ENCODE assay signal across 7 mouse cellular contexts in the genomic region with DNA sequence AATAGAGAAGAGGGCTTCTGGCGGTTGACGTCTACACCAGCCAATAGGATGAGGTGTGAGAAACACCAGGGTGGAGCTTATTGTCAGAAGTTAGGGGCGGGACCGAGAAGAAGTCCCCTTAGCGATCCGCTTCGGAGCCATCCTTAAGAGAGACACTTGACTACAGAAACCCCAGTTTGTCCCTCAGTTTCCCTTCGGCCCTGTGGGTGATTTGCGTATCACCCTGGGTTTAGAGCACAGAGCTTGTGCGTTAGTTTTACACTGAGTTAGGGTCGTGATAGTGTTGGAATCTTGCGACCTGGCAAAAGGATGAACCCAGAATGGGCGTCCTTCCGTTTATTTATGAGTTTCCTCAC. TPM values are rescaled to one million over a fixed set of nuclear protein-coding genes. Genes with fewer than 3 reads are reported as not detected.
DNase-seq lines count a peak whose midpoint lies in the region; ATAC-seq and TF ChIP-seq lines count a peak whose summit lies in the region.

No protein-coding gene starts in this region.

- peak overlapping the region; percentile 95 for H3K27ac ChIP-seq in lung, postnatal 0 days (ENCODE audit: low read length)
- H3K27ac ChIP-seq in forebrain, embryonic 12.5 days = peak overlapping the region; percentile 100
- H3K27ac ChIP-seq in limb, embryonic 14.5 days (replicated peaks; ENCODE audit: low read depth, low read length) = peak overlapping the region; percentile 27
- H3K27ac ChIP-seq in stomach, embryonic 15.5 days = peak overlapping the region; percentile 82

- no peak for ATAC-seq in lung, postnatal 0 days
- no peak for ATAC-seq in forebrain, embryonic 12.5 days (ENCODE audit: low FRiP score)
- ATAC-seq in limb, embryonic 14.5 days (ENCODE audit: low FRiP score, low read depth) = no peak
- no peak for ATAC-seq in stomach, embryonic 15.5 days (ENCODE audit: insufficient read depth, low FRiP score, low read depth)

- peak overlapping the region; percentile 49 for H3K4me3 ChIP-seq in lung, postnatal 0 days (ENCODE audit: low read depth, low read length)
- H3K4me3 ChIP-seq in forebrain, embryonic 12.5 days (replicated peaks) = peak overlapping the region; percentile 64
- peak overlapping the region; percentile 64 for H3K4me3 ChIP-seq in limb, embryonic 14.5 days (replicated peaks; ENCODE audit: low read length)
- H3K4me3 ChIP-seq in stomach, embryonic 15.5 days (replicated peaks) = peak overlapping the region; percentile 65

- no peaks in the 10 kb centered on the region for H3K9me3 ChIP-seq in lung, postnatal 0 days (ENCODE audit: low read length)
- H3K9me3 ChIP-seq in forebrain, embryonic 12.5 days = no peaks in the 10 kb centered on the region
- no peaks in the 10 kb centered on the region for H3K9me3 ChIP-seq in limb, embryonic 14.5 days (ENCODE audit: control insufficient read depth, low read length)
- no peaks in the 10 kb centered on the region for H3K9me3 ChIP-seq in stomach, embryonic 15.5 days

- no peak for TF ChIP-seq POLR2A in limb, embryonic 14.5 days (IDR thresholded peaks at IDR 0.05; ENCODE audit: borderline replicate concordance, extremely low read depth, insufficient read depth, insufficient read length)

- no peak for TF ChIP-seq CTCF in lung, postnatal 0 days (IDR thresholded peaks at IDR 0.05)

- H3K36me3 ChIP-seq in lung, postnatal 0 days (ENCODE audit: insufficient read depth, low read length) = no peaks in the 10 kb centered on the region
- peaks cover 22% of the 10 kb centered on the region for H3K36me3 ChIP-seq in forebrain, embryonic 12.5 days (replicated peaks)
- H3K36me3 ChIP-seq in limb, embryonic 14.5 days (ENCODE audit: control insufficient read depth, insufficient read depth, low read length) = peaks cover 6% of the 10 kb centered on the region; the same call in 1 of the 2 replicates
- H3K36me3 ChIP-seq in stomach, embryonic 15.5 days = no peaks in the 10 kb centered on the region

- no peak for TF ChIP-seq EP300 in lung, postnatal 0 days (IDR thresholded peaks at IDR 0.05)

- peak overlapping the region; percentile 88 for H3K4me2 ChIP-seq in lung, postnatal 0 days (replicated peaks; ENCODE audit: low read depth, low read length)
- peak overlapping the region; percentile 91 for H3K4me2 ChIP-seq in forebrain, embryonic 12.5 days
- peak overlapping the region; percentile 72 for H3K4me2 ChIP-seq in limb, embryonic 14.5 days (replicated peaks; ENCODE audit: low read depth, low read length, severe bottlenecking)
- H3K4me2 ChIP-seq in stomach, embryonic 15.5 days = peak overlapping the region; percentile 87

- H3K4me1 ChIP-seq in lung, postnatal 0 days (ENCODE audit: insufficient read depth, low read depth, low read length) = peaks cover 8% of the 10 kb centered on the region
- peaks cover 24% of the 10 kb centered on the region for H3K4me1 ChIP-seq in forebrain, embryonic 12.5 days
- H3K4me1 ChIP-seq in limb, embryonic 14.5 days (ENCODE audit: control insufficient read depth, insufficient read depth, low read length) = peaks cover 12% of the 10 kb centered on the region
- H3K4me1 ChIP-seq in stomach, embryonic 15.5 days = peaks cover 16% of the 10 kb centered on the region; the same call in 1 of the 2 replicates

- H3K27me3 ChIP-seq in lung, postnatal 0 days (replicated peaks; ENCODE audit: insufficient read depth, low read length) = no peaks in the 10 kb centered on the region
- no peaks in the 10 kb centered on the region for H3K27me3 ChIP-seq in forebrain, embryonic 12.5 days
- H3K27me3 ChIP-seq in limb, embryonic 14.5 days (ENCODE audit: control insufficient read depth, insufficient read depth, low read length) = no peaks in the 10 kb centered on the region
- no peaks in the 10 kb centered on the region for H3K27me3 ChIP-seq in stomach, embryonic 15.5 days (replicated peaks)

- peak overlapping the region; percentile 61 for H3K9ac ChIP-seq in lung, postnatal 0 days (replicated peaks; ENCODE audit: low read depth)
- peak overlapping the region; percentile 68 for H3K9ac ChIP-seq in forebrain, embryonic 12.5 days
- peak overlapping the region; percentile 63 for H3K9ac ChIP-seq in limb, embryonic 14.5 days (ENCODE audit: low read depth, low read length, severe bottlenecking)
- peak overlapping the region; percentile 56; the same call in 1 of the 2 replicates for H3K9ac ChIP-seq in stomach, embryonic 15.5 days

- WGBS in lung, postnatal 0 days = under 1% methylated on average over 14 of the region's 14 CpGs
- WGBS in forebrain, embryonic 12.5 days = 0% methylated on average over 14 of the region's 14 CpGs
- WGBS in limb, embryonic 14.5 days = under 1% methylated on average over 14 of the region's 14 CpGs
- 0% methylated on average over 14 of the region's 14 CpGs for WGBS in stomach, embryonic 15.5 days

- DNase-seq in lung, postnatal 0 days (ENCODE audit: low spot score) = no peak
- DNase-seq in lung, postnatal 25 days (ENCODE audit: low spot score) = no peak
- no peak for DNase-seq in limb, embryonic 14.5 days (ENCODE audit: low spot score)
- DNase-seq in adipocyte (ENCODE audit: low spot score) = no peak
- DNase-seq in layer of hippocampus, adult 18-20 months (ENCODE audit: low spot score in 2 of 2) = no peak

RNA-seq across cellular contexts. Expression of a gene that starts 0.6 kb away (rescaled TPM):
- polyA plus RNA-seq in lung, postnatal 0 days (2015; fragmentation: Nextera tagmentation; extraction: Ambion mirVana) = 18.8 and 19.0 TPM in 2 replicates
- 45.5 and 48.3 TPM in 2 replicates for polyA plus RNA-seq in forebrain, embryonic 12.5 days (2016; fragmentation: Nextera tagmentation; extraction: Ambion mirVana)
- polyA plus RNA-seq in limb, embryonic 14.5 days (2012; rRNA removed) = 19.6 and 23.6 TPM in 2 replicates
- 27.5 and 31.7 TPM in 2 replicates for polyA plus RNA-seq in limb, embryonic 14.5 days (2014; fragmentation: Nextera tagmentation; extraction: Ambion mirVana)
- 32.3 and 34.5 TPM in 2 replicates for polyA plus RNA-seq in stomach, embryonic 15.5 days (2015; fragmentation: Nextera tagmentation; extraction: Ambion mirVana)
- 10 to 100 TPM; 41.3 to 42.6 TPM for total RNA-seq in layer of hippocampus, adult 18-20 months (2021)

RNA-seq across cellular contexts. Expression of a gene that starts 16.4 kb away (rescaled TPM):
- 2.7 and 3.1 TPM in 2 replicates for polyA plus RNA-seq in lung, postnatal 0 days (2015; fragmentation: Nextera tagmentation; extraction: Ambion mirVana)
- 1.6 and 1.7 TPM in 2 replicates for polyA plus RNA-seq in forebrain, embryonic 12.5 days (2016; fragmentation: Nextera tagmentation; extraction: Ambion mirVana)
- 9.2 and 15.5 TPM in 2 replicates for polyA plus RNA-seq in limb, embryonic 14.5 days (2012; rRNA removed)
- 4.0 and 4.4 TPM in 2 replicates for polyA plus RNA-seq in limb, embryonic 14.5 days (2014; fragmentation: Nextera tagmentation; extraction: Ambion mirVana)
- 1.5 and 1.6 TPM in 2 replicates for polyA plus RNA-seq in stomach, embryonic 15.5 days (2015; fragmentation: Nextera tagmentation; extraction: Ambion mirVana)
- 1 to 10 TPM; 1.3 to 1.4 TPM for total RNA-seq in layer of hippocampus, adult 18-20 months (2021)

RNA-seq across cellular contexts. Expression of a gene that starts 42.8 kb away (rescaled TPM):
- polyA plus RNA-seq in lung, postnatal 0 days (2015; fragmentation: Nextera tagmentation; extraction: Ambion mirVana) = 109 and 121 TPM in 2 replicates
- polyA plus RNA-seq in forebrain, embryonic 12.5 days (2016; fragmentation: Nextera tagmentation; extraction: Ambion mirVana) = 42.4 and 43.0 TPM in 2 replicates
- 126 and 169 TPM in 2 replicates for polyA plus RNA-seq in limb, embryonic 14.5 days (2012; rRNA removed)
- 66.7 and 67.0 TPM in 2 replicates for polyA plus RNA-seq in limb, embryonic 14.5 days (2014; fragmentation: Nextera tagmentation; extraction: Ambion mirVana)
- polyA plus RNA-seq in stomach, embryonic 15.5 days (2015; fragmentation: Nextera tagmentation; extraction: Ambion mirVana) = 106 and 111 TPM in 2 replicates
- 10 to 100 TPM; 14.2 to 17.0 TPM for total RNA-seq in layer of hippocampus, adult 18-20 months (2021)

RNA-seq across cellular contexts. Expression of a gene that starts 51.1 kb away (rescaled TPM):
- polyA plus RNA-seq in lung, postnatal 0 days (2015; fragmentation: Nextera tagmentation; extraction: Ambion mirVana) = not detected in 2 replicates
- polyA plus RNA-seq in forebrain, embryonic 12.5 days (2016; fragmentation: Nextera tagmentation; extraction: Ambion mirVana) = 0.19 TPM in 1 of 2 replicates, not detected in the other
- polyA plus RNA-seq in limb, embryonic 14.5 days (2012; rRNA removed) = not detected in 2 replicates
- polyA plus RNA-seq in limb, embryonic 14.5 days (2014; fragmentation: Nextera tagmentation; extraction: Ambion mirVana) = not detected in 2 replicates
- 0.21 and 0.33 TPM in 2 replicates for polyA plus RNA-seq in stomach, embryonic 15.5 days (2015; fragmentation: Nextera tagmentation; extraction: Ambion mirVana)
- total RNA-seq in layer of hippocampus, adult 18-20 months (2021) = not detected

RNA-seq across cellular contexts. Expression of a gene that starts 52.5 kb away (rescaled TPM):
- 17.9 and 21.7 TPM in 2 replicates for polyA plus RNA-seq in lung, postnatal 0 days (2015; fragmentation: Nextera tagmentation; extraction: Ambion mirVana)
- 5.8 and 6.5 TPM in 2 replicates for polyA plus RNA-seq in forebrain, embryonic 12.5 days (2016; fragmentation: Nextera tagmentation; extraction: Ambion mirVana)
- polyA plus RNA-seq in limb, embryonic 14.5 days (2012; rRNA removed) = 38.5 and 49.9 TPM in 2 replicates
- 1.5 and 3.6 TPM in 2 replicates for polyA plus RNA-seq in limb, embryonic 14.5 days (2014; fragmentation: Nextera tagmentation; extraction: Ambion mirVana)
- 10.6 and 10.7 TPM in 2 replicates for polyA plus RNA-seq in stomach, embryonic 15.5 days (2015; fragmentation: Nextera tagmentation; extraction: Ambion mirVana)
- 100 to 1,000 TPM; 160 to 178 TPM for total RNA-seq in layer of hippocampus, adult 18-20 months (2021)

Comparison
In these comparisons a context has a peak if more than half of its experiments do, and no peak if none do; other contexts are left out.
1. H3K27ac ChIP-seq: peak in every context shown above with its lines; median percentile 100 in forebrain, embryonic 12.5 days; 95 in lung, postnatal 0 days; 82 in stomach, embryonic 15.5 days; 27 in limb, embryonic 14.5 days.